Mouse (Mus musculus): ENCODE results near the gene Ube2q2.

DNA sequence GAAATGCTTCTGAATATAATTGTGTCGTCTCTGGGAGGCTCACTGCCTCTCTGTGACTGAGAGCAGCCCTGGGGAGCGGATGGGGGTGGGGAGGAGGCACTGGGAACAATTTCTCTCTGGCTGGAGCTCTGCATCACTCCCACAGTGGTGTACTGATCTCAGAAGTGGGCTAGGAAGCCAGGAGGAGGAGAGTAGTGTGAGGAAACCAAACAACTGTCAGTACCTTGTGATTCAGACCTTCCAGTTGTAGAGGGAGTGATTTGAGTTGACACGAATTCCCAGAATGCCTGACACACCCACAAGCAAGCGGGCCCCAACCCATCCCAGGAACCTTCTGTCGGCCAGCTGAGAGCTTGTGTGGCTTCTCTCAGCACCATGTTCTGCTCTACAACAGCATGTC is 12.1 kb upstream of the Ube2q2 start:
- TF ChIP-seq POLR2A (IDR thresholded peaks at IDR 0.05; ENCODE audit: extremely low read depth, insufficient read depth, low read length) (no peak), CTCF (IDR thresholded peaks at IDR 0.05; ENCODE audit: low read depth, low read length) (no peak)

Data from liver, adult 2 months (tissue).